Mouse (Mus musculus): Measurements from ENCODE around the gene Hist1h2bg.

DNA sequence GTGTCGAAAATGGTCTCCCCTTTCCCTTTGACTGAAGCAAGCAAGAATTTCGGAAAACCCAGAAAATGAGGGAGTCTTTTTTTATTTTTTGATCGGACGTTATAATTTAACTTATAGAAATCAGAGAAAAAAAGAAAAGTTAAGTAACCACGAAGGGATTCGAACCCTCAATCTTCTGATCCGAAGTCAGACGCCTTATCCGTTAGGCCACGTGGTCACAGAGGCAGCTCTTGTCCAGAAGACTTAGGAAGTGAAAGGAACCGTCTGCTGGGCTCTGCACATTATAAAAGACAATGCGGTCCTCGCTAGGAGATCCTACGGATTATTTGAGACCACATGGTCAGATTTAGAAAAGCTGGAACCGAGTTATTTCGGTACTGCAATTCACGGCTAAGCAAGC lies 44.9 kb upstream of the Hist1h2bg start:
- no peak for TF ChIP-seq CTCF (IDR thresholded peaks at IDR 0.05; ENCODE audit: control insufficient read depth, insufficient read depth, insufficient read length)
- no peak for TF ChIP-seq MYOG (IDR thresholded peaks at IDR 0.05; ENCODE audit: control insufficient read depth, extremely low read depth, insufficient read length)
- no peak for TF ChIP-seq FOSL1 (IDR thresholded peaks at IDR 0.05; ENCODE audit: insufficient read depth, low read length, poor library complexity, severe bottlenecking)
- peak; percentile 86 for TF ChIP-seq USF1 (IDR thresholded peaks at IDR 0.05; ENCODE audit: low read depth)
- TF ChIP-seq MYOD1 (IDR thresholded peaks at IDR 0.05; ENCODE audit: control insufficient read depth, insufficient read length, low read depth) = no peak
- peak; percentile 15 for TF ChIP-seq MAX (IDR thresholded peaks at IDR 0.05)
- TF ChIP-seq CEBPB (IDR thresholded peaks at IDR 0.05; ENCODE audit: low read depth) = peak; percentile 7

Data from C2C12 (cell line).